Mouse (Mus musculus): ENCODE measurements around the gene Sema3e. TPM values are rescaled to one million over a fixed set of nuclear protein-coding genes. Genes with fewer than 3 reads are reported as not detected.

Gene Sema3e
- polyA plus RNA-seq, 1 experiment from 2014 or later, result 1.3 TPM

GRCm38 (mm10) chr5:14260156-14260555 lies 235.1 kb downstream of the Sema3e start:
- Histone ChIP-seq H3K4me3 (no peak overlapping the region), H3K9me3 (no peaks in the 10 kb centered on the region), H3K27me3 (ENCODE audit: insufficient read depth, poor library complexity, severe bottlenecking) (no peaks in the 10 kb centered on the region), H3K27ac (no peak overlapping the region), H3K4me1 (no peaks in the 10 kb centered on the region), H3K36me3 (no peaks in the 10 kb centered on the region)
- 93% methylated on average over 4 of the region's 4 CpGs for WGBS
- no peak for DNase-seq (ENCODE audit: low spot score)

- Histone ChIP-seq H3K4me3 (no peak overlapping the region), H3K4me1 (no peaks in the 10 kb centered on the region), H3K9me3 (no peaks in the 10 kb centered on the region), H3K36me3 (no peaks in the 10 kb centered on the region), H3K27ac (no peak overlapping the region), H3K27me3 (ENCODE audit: insufficient read depth, poor library complexity, severe bottlenecking) (no peaks in the 10 kb centered on the region)
- 69% methylated on average over 2 of the region's 2 CpGs for WGBS
- no peak for DNase-seq (ENCODE audit: low spot score)
Observed at GRCm38 (mm10) chr5:14267400-14267799, 242.3 kb downstream of the Sema3e start.

Other genes with a start within 250 kb of the Sema3e start
- gene Speer3, start 233.7 kb upstream of the Sema3e start, polyA plus RNA-seq (2016; fragmentation: Nextera tagmentation; extraction: Ambion mirVana), result not detected in 2 replicates

Data from heart, embryonic 10.5 days (tissue).